Mouse (Mus musculus): ENCODE measurements around the gene Nme8.
A peak's percentile ranks its signal among the peaks of the same experiment; 100 is the strongest.

Gene Nme8

DNA sequence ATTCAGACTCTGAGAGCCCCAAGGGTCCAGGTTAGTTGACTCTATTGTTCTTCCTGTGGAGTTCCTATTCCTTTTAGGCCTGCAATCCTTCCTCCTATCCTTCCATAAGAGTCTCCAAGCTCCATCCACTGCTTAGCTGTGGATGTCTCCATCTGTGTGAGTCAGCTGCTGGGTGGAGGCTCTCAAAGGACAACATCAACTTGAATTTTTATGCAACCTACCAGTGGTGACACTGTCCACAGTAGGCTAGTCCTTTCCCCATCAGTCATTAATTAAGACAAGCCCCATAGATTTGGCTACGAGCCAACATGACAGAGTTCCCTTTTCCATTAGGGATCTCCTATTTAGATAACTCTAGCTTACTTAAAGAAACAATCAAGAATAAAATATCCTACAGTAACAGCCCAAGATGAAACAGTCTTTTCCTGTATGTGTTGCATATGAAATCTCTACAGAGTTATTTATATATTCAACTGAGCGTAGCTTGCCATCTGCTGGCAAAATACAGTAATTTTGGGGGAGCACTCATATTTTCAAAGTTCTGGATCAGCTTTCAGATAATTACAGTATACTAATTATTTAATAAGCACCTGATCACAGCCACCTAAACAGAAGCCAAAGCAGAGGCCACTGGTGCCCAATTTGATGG lies 57.3 kb downstream of the Nme8 start:
- DNase-seq = no peak

DNA sequence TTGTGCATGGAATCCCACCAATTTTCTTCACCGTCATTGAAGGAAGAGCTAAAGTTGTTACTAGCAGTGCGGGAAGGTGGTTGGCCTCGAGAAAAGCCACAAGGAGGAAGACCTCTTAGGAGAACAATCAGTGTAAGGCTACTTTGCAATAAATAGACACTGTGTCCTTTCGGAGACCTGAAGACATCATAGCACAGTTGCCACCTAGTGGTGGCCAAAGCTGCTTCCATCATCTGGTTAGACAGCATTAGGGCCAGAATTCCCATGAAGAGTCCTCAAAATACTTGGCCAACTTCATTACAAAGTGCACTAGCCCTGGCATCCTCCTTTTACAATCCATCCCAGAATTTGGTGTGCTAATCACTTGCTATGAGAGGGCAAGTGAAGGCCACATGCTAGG lies 61.5 kb downstream of the Nme8 start:
- DNase-seq = peak; percentile 37 to 56

DNA sequence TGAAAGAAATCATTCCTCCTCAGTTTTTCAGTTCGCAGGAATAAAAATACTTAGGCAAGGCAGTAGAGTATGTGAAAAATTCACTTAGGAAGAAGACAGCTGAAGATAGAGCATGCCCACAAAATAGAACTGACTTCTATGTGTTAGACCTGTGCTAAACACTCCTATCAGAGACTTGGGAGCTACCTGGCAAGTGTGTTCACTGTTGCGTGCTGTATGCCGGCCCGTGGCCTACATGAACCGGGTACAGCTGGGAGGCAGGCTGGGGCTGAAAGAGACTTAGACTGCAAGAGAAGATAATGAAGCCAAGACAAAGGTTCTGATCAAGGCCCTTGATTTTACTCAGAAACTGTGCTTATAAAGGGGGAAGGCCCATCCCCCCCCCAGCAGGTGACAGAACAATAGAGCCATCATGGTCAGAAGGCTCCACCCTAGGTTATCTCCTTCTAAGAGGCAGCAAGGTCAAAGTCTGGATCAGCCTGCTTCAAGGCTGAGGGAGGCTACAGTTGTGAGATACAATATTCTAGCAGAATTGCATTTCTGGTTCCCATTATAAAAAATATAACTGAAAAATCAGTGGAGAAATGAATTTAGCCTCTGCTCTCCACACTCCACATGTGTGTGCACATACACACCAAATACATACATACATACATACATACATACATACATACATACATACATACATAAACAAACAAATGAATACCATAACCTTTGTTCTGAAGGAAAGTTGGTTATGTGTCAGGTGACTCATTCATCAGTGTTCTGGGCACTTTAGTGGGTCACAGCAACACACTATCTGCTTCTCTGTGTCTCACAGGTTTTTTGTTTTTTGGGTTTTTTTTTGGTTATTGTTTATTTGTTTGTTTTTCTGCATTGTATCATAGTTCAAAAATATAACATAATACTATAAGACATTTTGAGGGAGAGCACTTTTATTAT lies 66.6 kb downstream of the Nme8 start:
- no peak for DNase-seq

DNA sequence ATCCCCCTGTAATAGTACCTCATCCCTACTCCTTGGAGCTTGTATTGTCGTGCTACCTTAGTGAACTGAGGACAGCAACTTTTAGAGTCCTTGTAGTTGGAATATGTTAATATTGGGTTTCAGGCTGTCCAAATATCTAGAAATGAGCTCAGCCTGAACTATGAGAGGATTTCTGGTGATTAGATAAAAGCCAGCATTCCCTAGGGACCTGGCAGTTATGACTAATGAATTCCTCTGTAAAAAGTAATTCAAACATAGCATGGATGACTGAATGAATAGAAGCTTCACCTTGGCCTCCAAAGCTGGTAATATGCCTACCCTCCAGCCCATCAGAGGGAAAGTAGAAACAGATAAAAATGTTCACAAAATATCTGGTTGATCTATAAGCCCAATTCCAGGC lies 71.1 kb downstream of the Nme8 start:
- DNase-seq = no peak

DNA sequence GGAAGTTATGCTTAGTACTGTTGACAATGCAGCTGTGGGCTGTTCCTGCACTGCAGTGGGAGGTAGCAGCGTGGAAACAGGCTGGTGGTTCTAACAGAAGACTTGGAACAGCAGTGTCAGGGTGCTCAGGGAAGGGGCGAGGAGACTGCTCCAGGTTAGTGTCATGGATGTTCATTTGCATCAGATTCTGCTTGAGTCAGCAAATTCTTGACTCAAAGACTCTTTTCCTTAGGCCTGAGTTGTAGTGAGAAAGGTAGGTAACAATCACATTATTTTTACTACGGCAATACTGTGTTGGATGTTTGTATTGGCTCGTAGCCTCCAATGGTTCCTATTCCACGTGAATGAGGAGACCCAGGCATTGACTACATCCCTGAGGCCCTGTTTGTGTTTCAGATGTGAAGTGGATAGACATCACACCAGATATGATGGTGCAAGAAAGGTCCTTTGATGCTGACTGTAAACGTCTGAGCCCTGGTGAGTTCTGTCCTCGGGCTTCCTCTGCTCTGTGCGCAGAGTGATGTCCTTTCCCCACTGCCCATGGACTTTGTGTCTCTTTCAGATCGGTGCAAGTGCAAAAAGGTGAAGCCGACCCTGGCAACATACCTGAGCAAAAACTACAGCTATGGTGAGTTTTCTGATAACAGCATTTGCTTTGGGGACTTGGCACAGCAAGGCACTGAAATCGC lies 72.8 kb downstream of the Nme8 start:
- DNase-seq = no peak

DNA sequence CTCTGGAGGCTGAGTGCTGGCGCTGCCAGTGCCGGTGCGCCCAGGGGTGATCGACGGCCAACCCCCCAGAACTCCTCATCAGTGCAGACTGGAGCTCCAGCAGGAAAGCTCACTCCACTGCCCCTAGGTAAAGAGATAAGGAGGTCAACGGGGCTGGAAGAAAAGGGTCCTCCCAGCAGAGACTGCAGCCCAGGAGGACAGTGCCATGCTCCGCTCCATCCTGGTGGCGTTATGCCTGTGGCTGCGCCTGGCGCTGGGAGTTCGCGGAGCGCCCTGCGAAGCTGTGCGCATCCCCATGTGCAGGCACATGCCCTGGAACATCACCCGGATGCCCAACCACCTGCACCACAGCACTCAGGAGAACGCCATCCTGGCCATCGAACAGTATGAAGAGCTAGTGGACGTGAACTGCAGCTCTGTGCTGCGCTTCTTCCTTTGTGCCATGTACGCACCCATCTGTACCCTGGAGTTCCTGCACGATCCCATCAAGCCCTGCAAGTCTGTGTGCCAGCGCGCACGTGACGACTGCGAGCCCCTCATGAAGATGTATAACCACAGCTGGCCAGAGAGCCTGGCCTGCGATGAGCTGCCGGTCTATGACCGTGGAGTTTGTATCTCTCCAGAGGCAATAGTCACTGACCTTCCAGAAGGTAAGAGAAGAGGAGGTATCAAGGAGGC lies 74.2 kb downstream of the Nme8 start:
- DNase-seq = peak in 1 of 2 experiments; percentile 23

DNA sequence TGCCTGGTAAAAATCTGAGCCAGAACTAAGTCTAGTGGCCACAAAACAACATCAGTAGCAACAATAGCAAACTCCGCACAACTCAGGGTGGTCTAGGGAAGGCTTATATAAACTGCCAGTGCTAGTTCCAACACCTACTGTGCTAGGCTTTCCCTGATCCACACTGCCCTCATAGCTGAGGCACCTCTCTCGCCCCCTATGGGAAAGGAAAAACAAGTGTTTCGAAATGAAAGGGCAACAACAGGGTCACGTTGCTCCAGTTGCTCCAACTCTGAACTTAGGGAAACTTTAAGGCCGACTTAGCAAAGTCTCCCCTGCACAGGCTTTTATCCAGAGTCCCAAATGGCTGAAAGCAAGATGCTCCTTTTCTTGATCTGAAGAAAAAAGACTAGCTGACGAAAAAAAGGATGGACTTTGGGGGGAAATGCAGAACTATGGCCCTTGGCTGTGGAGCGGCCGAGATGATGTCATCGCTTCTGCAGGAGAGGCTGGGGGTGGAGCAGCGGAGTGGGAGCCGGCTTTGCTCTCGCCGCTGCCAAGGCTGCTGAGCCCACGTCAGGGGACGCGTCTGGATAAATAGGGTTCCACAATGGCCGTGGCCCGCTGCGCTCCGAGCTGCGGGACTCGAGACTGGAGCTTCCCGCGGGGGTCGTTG lies 74.9 kb downstream of the Nme8 start, which contains the start of gene Sfrp4:
Gene Sfrp4 (plus strand): TSS at position 532 of the 655 bp plus-strand sequence.
- DNase-seq = peak; percentile 51 to 71

DNA sequence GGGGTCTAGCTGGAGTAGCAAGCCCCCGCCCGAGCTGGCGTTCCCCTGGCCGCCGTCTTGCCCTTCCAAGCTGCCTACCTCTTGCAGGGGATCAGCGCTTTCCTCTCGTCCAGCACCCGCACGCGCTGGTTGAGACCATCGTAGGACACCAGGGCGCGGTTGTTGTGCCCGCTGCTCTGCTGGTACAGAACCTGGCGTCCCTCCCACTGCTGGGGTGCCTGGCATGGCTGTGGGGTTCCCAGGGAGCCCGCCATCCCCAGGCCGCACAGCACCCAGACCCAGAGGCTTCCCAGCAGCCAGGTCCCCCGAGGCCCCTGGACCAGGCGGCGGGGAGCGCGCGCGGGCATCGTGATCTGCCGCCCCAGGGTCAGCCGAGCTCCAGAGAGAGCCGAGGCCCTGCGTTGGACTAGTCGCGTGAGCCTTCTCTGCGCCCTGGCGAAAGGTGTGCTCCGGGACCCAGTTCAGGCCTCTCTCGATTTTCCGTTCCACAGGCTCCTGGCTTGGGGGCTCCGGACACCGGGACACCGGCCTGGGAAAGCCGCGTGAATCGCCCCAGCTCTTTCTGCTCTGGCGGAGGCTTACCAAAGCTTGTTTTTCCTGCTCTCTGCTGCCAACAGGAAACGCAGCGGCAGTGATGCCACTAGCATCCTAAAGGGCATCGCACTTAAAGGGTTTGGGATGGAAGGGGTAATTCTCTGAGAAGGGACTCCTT lies 78.2 kb downstream of the Nme8 start, which contains the start of gene Epdr1:
Gene Epdr1 (minus strand): TSS at position 712 of the 712 bp plus-strand sequence.
- DNase-seq = peak; percentile 77 to 86

DNA sequence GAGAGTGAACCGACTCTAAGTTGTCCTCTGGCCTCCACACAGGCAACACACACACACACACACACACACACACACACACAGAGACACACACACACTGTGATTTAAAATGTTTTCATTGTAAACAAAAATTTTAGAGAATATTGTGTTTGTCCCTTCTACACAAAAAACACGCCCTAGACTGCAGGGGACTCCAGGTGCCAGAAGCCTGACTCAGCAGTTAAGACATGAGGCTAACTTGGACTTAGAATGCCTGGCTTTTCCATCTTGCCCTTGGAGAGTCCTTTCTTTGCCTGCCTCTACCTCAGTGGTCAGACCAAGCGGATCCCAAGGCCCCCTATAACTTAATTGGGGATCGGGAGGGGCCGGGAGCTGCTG lies 78.8 kb downstream of the Nme8 start:
- no peak for DNase-seq

DNA sequence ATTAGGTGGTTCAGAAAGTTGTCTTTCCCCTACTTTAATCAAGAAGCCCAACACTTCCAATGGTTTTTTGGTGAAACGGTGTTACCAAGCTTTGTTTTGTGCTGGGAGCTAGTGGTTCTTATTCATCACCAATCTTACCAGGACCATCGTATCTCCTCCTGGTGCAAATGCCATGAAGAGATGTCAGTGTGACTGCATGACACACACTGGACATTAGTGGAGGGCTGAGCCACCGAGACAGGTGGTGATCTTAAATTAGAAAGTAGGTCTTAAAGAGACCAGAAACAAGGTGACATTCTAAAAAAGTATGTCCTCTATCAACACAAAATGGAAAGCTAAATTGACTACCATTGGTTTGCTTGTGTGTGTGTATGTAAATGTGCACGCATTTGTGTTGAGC lies 79.5 kb downstream of the Nme8 start:
- no peak for DNase-seq

DNA sequence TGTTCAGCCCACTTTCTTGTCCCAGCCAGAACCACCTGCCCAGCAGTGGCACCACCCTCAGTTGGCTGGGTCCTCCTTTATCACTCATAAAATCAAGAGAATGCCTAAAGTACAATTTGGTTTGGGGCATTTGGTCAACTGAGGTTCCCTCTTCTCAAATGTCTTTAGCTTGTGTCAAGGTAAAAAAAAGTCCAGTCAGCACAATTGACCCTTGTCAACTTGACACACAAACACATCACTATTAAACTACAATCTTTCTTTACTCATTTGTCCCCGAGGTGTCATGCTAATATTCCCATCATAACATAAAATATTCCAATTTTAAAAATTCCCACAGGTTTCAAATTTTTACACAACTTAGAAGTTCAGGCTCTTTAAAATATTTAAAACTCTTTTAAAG lies 83.3 kb downstream of the Nme8 start:
- DNase-seq = no peak

DNA sequence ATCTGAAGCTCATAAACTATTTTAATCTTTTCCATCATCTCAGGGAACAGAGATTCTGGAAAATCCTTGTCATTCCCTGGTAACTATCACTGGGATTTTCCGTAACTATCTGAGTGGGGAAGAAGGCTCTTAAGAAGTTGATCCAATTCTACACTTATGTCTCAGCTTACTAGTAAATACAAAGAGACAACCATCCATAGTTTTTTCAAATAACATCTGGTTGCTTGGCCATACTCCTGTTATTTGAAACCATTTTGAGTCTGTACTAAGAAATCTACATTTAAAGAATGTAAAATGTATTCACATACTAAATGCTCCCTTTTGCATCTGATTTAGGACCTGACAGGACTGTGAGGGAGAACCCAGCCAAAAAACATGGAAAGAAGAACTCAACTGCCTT lies 84.2 kb downstream of the Nme8 start:
- DNase-seq = no peak

DNA sequence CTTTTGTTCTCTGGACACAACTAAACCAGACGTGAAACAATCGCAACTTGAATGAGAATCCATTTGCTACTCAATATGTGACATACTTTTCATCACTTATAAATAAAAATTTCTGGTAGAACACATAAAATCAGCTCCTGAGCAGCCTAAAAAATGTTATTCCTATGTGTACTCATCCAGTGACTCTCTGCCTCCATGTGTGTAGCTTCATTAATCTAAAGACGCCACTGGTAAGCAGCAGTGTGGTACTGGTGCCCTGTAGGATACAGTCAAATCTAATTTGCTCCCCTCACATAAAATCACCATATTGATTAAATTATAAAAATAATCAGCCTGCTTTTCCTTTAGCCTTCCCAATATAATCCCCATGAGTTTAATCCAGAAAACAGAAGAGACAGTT lies 84.6 kb downstream of the Nme8 start:
- no peak for DNase-seq

DNA sequence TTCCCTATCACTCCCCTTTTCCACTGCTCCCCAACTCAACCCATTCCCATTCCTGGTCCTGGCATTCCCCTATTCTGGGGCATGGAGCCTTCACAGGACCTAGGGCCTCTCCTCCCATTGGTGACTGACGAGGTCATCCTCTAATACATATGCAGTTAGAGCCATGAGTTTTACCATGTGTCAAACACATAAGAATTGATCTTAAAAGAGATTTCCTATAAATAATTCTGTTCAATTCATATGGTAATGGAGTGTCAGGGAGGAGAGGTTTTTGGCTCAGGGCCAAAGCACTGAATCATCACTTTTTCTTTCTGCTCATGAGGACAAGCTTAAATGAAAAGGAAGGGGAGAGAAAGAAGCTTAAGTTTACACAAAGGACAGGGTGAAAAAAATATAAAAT lies 85.2 kb downstream of the Nme8 start:
- DNase-seq = no peak

DNA sequence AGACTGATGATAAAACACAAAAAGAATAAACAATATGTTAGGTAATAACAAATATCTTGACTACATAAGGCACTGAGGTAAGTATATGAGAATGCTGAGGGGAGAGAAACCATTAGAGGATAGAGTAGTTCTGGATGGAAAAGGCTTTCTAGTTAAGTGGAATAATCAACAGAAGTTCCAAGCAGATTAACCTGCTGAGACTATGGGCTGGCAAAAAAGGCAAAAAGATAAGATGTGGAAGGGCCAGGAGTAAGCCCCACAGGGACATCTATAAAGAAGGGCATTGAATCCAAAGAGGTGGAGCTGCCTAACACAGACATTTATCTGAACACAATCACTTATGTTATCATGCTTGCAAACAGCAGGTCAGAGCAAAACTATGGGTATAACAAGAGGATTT lies 89.5 kb downstream of the Nme8 start:
- DNase-seq = no peak

DNA sequence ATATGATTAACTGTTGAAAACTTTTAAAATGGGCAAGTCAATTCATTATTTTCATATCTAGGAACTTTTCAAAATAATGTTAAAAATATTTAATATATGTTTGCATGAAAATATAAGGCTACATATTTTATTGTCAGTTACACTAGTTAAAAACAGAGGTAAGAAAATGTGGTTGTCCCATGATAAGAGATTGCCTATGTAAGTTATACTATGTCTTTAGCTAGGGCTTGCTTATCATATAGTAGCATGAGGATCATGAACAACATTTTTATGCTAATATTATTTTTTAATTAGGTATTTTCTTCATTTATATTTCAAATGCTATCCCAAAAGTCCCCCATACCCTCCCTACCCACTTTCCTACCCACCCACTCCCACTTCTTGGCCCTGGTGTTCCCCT lies 92.7 kb downstream of the Nme8 start:
- no peak for DNase-seq

DNA sequence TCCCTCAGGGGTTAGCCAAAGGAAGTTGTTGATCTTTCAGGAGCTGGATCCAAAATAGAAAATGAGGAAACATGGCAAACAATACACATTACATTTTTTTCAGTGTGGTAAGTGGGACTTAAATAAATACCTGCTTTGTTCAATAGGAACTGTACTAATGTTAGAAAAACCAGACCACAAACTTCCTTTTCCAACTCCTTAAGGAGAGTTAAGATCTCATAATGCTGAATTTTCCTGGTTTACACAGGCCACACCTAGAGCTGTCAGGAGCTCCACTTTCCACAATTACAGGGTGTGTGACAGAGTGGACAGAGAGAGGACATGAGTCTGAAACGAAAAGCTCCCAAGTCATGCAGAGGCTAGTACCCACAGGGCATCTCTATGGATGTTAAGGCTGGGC lies 93.9 kb downstream of the Nme8 start:
- DNase-seq = no peak

DNA sequence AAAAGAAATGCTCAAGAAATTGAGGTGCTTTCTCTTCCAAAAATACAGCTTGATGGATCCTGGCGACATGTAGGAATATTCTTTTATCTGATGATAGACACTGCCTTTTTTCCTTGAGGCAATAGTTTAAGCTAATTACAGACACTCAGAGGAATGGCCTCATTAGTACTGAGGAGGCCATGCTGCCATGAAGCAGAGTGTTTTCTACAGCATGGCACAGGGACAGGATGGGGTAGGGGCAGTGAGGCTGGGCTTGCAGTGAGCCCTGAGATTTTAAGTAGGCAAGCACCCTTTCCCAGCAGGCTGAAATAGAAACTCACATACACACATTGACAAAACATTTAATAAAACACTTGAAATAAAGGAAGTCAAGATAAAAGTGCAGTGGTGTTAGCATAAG lies 95.1 kb downstream of the Nme8 start:
- no peak for DNase-seq

DNA sequence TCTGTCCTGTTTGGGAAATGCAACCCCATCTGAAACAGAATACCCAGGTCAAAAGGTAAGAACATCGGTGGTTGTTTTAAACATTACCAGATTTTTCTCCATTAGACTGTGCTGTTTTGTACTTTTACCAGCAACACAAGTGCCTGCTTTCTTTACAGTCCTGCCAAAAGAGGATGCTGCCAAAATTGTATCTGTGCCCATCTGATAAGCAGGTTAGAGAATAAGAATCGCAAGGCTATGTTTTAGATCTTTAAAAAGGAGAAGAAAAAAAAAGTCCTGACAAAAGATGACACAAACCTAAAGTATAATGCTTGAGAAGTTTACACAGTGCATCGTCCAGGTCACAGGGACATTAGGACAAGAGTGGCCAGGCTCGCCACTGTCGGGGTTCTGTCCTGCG lies 98.4 kb downstream of the Nme8 start:
- no peak for DNase-seq

DNA sequence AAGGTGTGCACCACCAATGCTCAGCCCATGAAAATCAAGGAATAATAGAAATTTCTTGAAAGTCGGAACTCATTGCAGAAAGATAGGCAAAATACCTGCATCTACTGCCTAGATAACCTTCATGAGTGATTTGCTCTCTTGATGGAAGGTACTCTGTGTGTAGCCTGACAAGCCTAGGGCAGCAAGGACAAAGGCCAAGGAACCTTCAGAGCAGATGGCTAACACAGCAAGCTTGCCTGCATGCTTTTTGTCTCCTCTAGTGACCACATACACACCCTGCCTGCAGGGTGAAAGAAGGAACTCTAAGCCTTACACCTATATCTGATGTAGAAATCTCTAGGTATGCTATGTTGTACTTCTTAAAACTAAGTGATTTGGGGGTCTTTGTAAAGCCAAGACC lies 102.5 kb downstream of the Nme8 start:
- DNase-seq = no peak
